Mouse (Mus musculus) ES-Bruce4 (cell line): ENCODE data around the gene Tbxa2r.

ENCODE experiments used
- CTCF ChIP-seq: IDR thresholded peaks from one replicate; pipeline ENCODE4 v1.8.1; 2011; ENCODE audit warnings: low read depth, low read length
- POLR2A ChIP-seq: IDR thresholded peaks from one replicate; pipeline ENCODE4 v1.8.1; 2011; ENCODE audit warnings: low read length; ENCODE audit not compliant: insufficient read depth

GRCm38 (mm10) chr10:81323141-81323775 is 5.3 kb upstream of the Tbxa2r start:
- TF ChIP-seq POLR2A: no peak
- TF ChIP-seq CTCF: no peak
